Mouse (Mus musculus): ENCODE measurements around the gene Auh. TPM values are rescaled to one million over a fixed set of nuclear protein-coding genes. Genes with fewer than 3 reads are reported as not detected.

The Auh gene
- total and polyA plus RNA-seq, 3 experiments: 14.7 to 19.5 TPM; not detected in 1

GRCm38 (mm10) chr13:52790894-52791293 is 138.6 kb downstream of the Auh start:
- Histone ChIP-seq H3K9ac (ENCODE audit: control insufficient read depth, low read depth, low read length, poor library complexity, severe bottlenecking) (no peak overlapping the region), H3K4me3 (ENCODE audit: control insufficient read depth in 1 of 2, insufficient read depth in 1 of 2, low read depth in 2 of 2, low read length in 2 of 2) (no peak overlapping the region), H3K27me3 (ENCODE audit: control insufficient read depth in 1 of 2, insufficient read depth in 2 of 2, low read length in 2 of 2) (no peaks in the 10 kb centered on the region), H3K4me1 (ENCODE audit: control insufficient read depth in 1 of 2, insufficient read depth in 2 of 2, low read length in 2 of 2) (no peaks in the 10 kb centered on the region), H3K79me2 (ENCODE audit: control insufficient read depth, insufficient read depth, low read length, poor library complexity) (no peaks in the 10 kb centered on the region), H3K36me3 (ENCODE audit: control insufficient read depth in 1 of 2, insufficient read depth in 2 of 2, low read length in 2 of 2) (no peaks in the 10 kb centered on the region), H3K27ac (ENCODE audit: control insufficient read depth, low read depth, low read length) (no peak overlapping the region), H3K9me3 (replicated peaks; ENCODE audit: insufficient read depth, low read length) (no peaks in the 10 kb centered on the region)
- no peak for DNase-seq (ENCODE audit: low read depth, low spot score)
- TF ChIP-seq EP300 (IDR thresholded peaks at IDR 0.05; ENCODE audit: low read depth in 1 of 2, low read length in 2 of 2) (no peak), ZC3H11A (IDR thresholded peaks at IDR 0.05; ENCODE audit: low read depth, low read length) (no peak), MYC (IDR thresholded peaks at IDR 0.05; ENCODE audit: low read depth, low read length) (no peak), GABPA (IDR thresholded peaks at IDR 0.05; ENCODE audit: low read depth, low read length) (no peak), MYB (IDR thresholded peaks at IDR 0.05; ENCODE audit: low read depth, low read length) (no peak), CHD2 (IDR thresholded peaks at IDR 0.05; ENCODE audit: low read length) (no peak), NRF1 (IDR thresholded peaks at IDR 0.05; ENCODE audit: insufficient read depth, low read depth, low read length, poor library complexity, severe bottlenecking) (no peak), USF1 (IDR thresholded peaks at IDR 0.05; ENCODE audit: low read depth, low read length) (no peak), MAX (IDR thresholded peaks at IDR 0.05; ENCODE audit: low read length) (no peak), ZMIZ1 (IDR thresholded peaks at IDR 0.05; ENCODE audit: low read depth, low read length) (no peak), MXI1 (IDR thresholded peaks at IDR 0.05; ENCODE audit: low read depth, low read length) (no peak), TBP (IDR thresholded peaks at IDR 0.05; ENCODE audit: low read depth, low read length) (no peak), TCF12 (IDR thresholded peaks at IDR 0.05; ENCODE audit: low read depth, low read length) (no peak), ZKSCAN1 (IDR thresholded peaks at IDR 0.05; ENCODE audit: low read depth, low read length) (no peak), MEF2A (IDR thresholded peaks at IDR 0.05; ENCODE audit: extremely low read depth, insufficient replicate concordance, low read depth, low read length, poor library complexity, severe bottlenecking) (no peak)

Other genes with a start within 250 kb of the Auh start
- 0.35 and 0.65 TPM in 2 replicates for gene Nfil3, start 51.4 kb upstream of the Auh start, total RNA-seq (2012; rRNA removed)
- under 1 TPM in 1 of 2 experiments, not detected in 1; 0.93 TPM for gene Nfil3, start 51.4 kb upstream of the Auh start, polyA plus RNA-seq (2012; ENCODE audit: insufficient read depth in 1 of 2, insufficient read length in 2 of 2, low read depth in 1 of 2, low replicate concordance in 2 of 2, missing spikeins in 1 of 2)